Mouse (Mus musculus) heart, postnatal 0 days (tissue): ENCODE data around the gene Supt6.

Experiments used
- CTCF ChIP-seq: IDR thresholded peaks from 2 replicates; pipeline ENCODE4 v1.5.1; 2016; ENCODE audit warnings: antibody characterized with exemption, control low read depth, low read depth
- EP300 ChIP-seq: IDR thresholded peaks from 2 replicates; pipeline ENCODE4 v1.6.1; 2016; ENCODE audit warnings: antibody characterized with exemption, low read depth

DNA sequence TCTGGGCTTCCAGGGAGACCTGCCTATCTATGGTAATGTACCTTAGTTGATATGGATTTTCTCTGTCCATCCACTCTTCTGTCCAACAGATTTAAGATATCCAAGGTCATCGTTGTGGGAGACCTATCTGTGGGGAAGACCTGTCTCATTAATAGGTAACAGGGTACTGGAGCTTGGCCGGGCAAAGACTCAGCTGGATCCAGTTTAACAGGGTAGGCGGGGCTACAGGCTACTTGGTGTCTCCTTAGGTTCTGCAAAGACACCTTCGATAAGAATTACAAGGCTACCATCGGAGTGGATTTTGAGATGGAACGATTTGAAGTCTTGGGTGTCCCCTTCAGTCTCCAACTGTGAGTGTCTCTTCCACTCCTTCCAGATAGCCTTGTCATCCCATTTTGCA lies 55.7 kb downstream of the Supt6 start:
- TF ChIP-seq CTCF (no peak), EP300 (no peak)
